Mouse (Mus musculus) testis, adult 2 months (tissue): ENCODE data around the gene Tmem252. TPM values are rescaled to one million over a fixed set of nuclear protein-coding genes. Genes with fewer than 3 reads are reported as not detected.

Experiments
- H3K27ac ChIP-seq: fragments of 200-500 bp; 2 replicates; pipeline ENCODE4 v1.5.1; 2012; ENCODE audit warnings: low read depth, low read length; ENCODE audit not compliant: control insufficient read depth, insufficient read depth
- H3K27me3 ChIP-seq: fragments of 200-500 bp; 2 replicates; pipeline ENCODE4 v1.6.1; 2012; ENCODE audit warnings: mild to moderate bottlenecking, low read length, moderate library complexity; ENCODE audit not compliant: control insufficient read depth, insufficient read depth
- H3K36me3 ChIP-seq: fragments of 200-500 bp; 2 replicates; pipeline ENCODE4 v1.6.1; 2012; ENCODE audit warnings: mild to moderate bottlenecking, low read length; ENCODE audit not compliant: control insufficient read depth, insufficient read depth
- H3K4me1 ChIP-seq: fragments of 200-500 bp; 2 replicates; pipeline ENCODE4 v1.6.1; 2012; ENCODE audit warnings: low read length; ENCODE audit not compliant: control insufficient read depth, insufficient read depth
- H3K4me3 ChIP-seq: fragments of 200-500 bp; 2 replicates; pipeline ENCODE4 v1.5.1; 2012; ENCODE audit warnings: low read depth, mild to moderate bottlenecking, low read length, moderate library complexity, mixed read lengths; ENCODE audit not compliant: control insufficient read depth
- CTCF ChIP-seq: fragments of 200-500 bp; IDR thresholded peaks from 2 replicates; pipeline ENCODE4 v1.5.1; 2012; ENCODE audit warnings: low read depth, mild to moderate bottlenecking, inconsistent platforms, low read length, moderate library complexity; ENCODE audit not compliant: control insufficient read depth, insufficient read depth, insufficient replicate concordance
- POLR2A ChIP-seq: fragments of 200-500 bp; IDR thresholded peaks from 2 replicates; pipeline ENCODE4 v1.6.1; 2012; ENCODE audit warnings: low read depth, mild to moderate bottlenecking, inconsistent platforms, low read length, moderate library complexity; ENCODE audit not compliant: control insufficient read depth
- polyA plus RNA-seq: library from polyadenylated mRNA; depleted of rRNA; stranded (reverse); fragments of >200 nt; gene quantifications from 2 replicates; pipeline ENCODE4 v1.2.3, GENCODE M21; 2012

Gene Tmem252
- polyA plus RNA-seq, 1 experiment, result 0.06 TPM

DNA sequence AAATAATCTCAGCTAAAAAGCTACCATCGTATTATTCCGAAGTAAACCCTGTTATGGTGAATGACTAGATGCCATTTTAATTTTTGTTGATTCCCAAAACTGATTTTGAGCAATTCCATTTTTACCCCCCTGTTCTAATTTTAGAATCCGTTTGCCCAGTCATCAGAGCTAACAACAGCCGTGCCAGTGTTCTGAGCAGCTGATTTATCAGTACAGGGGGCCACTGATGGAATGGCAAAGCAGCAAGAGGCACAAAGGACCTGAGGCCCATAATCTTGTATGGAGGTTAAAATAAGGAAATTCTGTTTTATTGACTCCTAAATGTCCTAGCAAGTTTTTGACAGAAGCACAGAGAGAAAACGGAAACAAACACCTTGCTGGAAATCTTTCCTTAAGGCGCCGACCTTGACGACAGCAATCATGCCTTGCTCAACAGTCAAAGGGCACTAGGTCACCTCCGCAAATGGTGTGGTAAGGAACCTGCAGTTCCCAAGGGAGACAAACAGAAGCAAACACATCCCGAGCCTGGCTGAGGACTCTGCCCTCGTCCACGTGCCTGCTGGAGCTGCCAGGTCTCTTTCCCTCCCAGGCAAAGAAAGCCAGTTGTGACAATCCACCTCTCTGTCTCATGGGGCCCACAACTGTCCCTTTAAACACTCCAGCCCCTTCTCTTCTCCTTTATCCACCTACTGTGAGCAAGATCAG lies 9.4 kb downstream of the Tmem252 start:
- TF ChIP-seq CTCF, result no peak
- TF ChIP-seq POLR2A, result no peak
- Histone ChIP-seq H3K27ac (no peak overlapping the region), H3K4me3 (no peak overlapping the region), H3K27me3 (no peaks in the 10 kb centered on the region), H3K36me3 (no peaks in the 10 kb centered on the region), H3K4me1 (no peaks in the 10 kb centered on the region)

DNA sequence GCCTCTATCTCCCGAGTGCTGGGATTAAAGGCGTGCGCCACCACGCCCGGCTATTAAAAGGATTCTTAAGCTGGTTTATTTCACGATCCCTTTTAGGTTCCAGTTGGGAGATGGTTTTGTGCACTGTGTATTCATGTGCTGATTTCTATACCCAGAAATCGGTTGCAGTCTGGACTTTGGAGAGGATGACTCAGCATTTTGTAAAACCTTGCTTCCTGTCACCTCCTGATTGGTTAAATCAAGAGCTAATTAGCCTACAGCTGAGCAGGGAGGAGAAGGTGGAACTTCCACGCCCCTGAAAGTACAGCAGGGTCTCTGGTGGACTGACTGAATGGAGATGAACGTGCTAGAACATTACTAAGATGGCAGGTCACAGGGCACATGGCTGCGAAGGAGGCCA lies 12.6 kb downstream of the Tmem252 start:
- Histone ChIP-seq H3K27ac (no peak overlapping the region), H3K27me3 (no peaks in the 10 kb centered on the region), H3K36me3 (no peaks in the 10 kb centered on the region), H3K4me1 (no peaks in the 10 kb centered on the region), H3K4me3 (no peak overlapping the region)
- no peak for TF ChIP-seq CTCF
- no peak for TF ChIP-seq POLR2A

DNA sequence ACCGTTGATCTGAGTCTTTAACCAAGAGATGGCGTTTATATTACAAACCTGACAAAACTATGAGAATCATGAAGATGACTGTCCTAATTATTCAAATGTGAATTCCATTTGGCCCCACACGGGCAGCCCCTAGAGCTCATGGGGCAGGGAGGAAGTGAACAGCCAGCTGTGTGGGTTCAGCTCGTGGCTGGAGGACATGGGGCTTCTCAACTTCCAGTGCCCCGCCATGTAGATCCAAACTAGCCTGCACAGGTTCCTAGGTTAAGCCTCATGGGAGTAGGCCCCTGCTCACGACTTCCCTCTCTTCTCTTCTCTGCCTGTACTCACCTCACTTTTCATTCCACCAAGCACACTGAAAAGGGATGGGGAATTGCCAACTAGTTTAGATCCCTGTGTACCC lies 14.5 kb downstream of the Tmem252 start:
- no peak overlapping the region for H3K27ac ChIP-seq
- TF ChIP-seq POLR2A (no peak), CTCF (no peak)
- no peaks in the 10 kb centered on the region for H3K27me3 ChIP-seq
- H3K4me1 ChIP-seq, result no peaks in the 10 kb centered on the region
- no peaks in the 10 kb centered on the region for H3K36me3 ChIP-seq
- H3K4me3 ChIP-seq, result no peak overlapping the region

DNA sequence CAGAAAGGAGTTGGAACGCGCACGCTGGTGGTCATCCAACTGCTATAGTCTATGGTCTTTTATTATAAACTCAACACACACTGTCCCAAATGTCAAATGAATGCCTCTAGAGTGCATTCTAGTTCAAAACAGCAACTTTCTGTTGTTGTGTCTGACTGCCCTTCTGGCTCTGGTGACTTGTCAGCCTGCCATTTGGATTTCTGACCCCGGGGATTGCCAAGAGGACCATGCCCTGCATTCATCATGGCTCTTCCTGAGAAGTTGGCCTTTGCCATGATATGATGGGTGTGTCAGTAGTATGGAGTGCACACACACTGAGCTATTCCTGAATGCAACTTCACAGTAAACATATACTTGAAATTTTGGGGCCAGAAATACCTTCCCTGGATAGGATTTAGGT lies 15.7 kb downstream of the Tmem252 start:
- TF ChIP-seq CTCF, result no peak
- TF ChIP-seq POLR2A, result no peak
- no peak overlapping the region for H3K27ac ChIP-seq
- no peaks in the 10 kb centered on the region for H3K36me3 ChIP-seq
- H3K27me3 ChIP-seq, result no peaks in the 10 kb centered on the region
- H3K4me3 ChIP-seq, result no peak overlapping the region
- H3K4me1 ChIP-seq, result no peaks in the 10 kb centered on the region

DNA sequence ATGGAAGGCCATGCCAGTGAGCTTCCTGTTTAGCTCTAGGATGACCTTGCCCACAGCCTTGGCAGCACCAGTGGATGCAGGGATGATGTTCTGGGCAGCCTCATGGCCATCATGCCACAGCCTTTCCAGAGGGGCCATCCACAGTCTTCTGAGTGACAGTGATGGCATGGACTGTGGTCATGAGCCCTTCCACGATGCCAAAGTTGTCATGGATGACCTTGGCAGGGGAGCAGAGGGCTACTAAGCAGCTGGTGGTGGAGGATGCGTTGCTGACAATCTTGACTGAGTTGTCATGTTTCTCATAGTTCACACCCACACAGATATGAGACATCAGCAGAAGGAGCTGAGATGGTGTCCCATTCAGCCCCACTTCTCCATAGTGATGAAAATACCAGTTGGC lies 18.9 kb downstream of the Tmem252 start:
- Histone ChIP-seq H3K27ac (no peak overlapping the region), H3K36me3 (no peaks in the 10 kb centered on the region), H3K4me3 (no peak overlapping the region), H3K27me3 (no peaks in the 10 kb centered on the region), H3K4me1 (no peaks in the 10 kb centered on the region)
- no peak for TF ChIP-seq POLR2A
- no peak for TF ChIP-seq CTCF

DNA sequence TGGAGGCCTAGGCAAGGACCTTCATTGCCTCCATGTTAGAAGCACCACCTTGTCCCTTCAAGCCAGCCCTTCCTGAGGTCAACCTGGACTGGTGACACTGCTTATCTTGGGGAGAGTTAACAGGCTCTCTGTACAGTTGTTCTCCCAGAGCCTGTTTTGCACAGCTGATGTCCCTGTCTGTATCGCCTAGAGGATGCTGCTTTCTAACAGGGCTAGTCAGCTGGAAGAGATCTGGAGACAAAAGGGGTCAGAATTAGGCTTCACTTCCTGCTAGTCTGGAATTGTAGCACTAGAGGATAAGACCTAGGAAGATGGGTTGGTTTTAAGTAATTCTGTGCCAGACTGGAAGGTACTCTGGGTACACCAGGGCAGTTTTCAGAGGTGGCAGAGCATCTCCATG lies 24.1 kb downstream of the Tmem252 start:
- TF ChIP-seq POLR2A (no peak), CTCF (no peak)
- Histone ChIP-seq H3K36me3 (no peaks in the 10 kb centered on the region), H3K4me1 (no peaks in the 10 kb centered on the region), H3K27me3 (no peaks in the 10 kb centered on the region), H3K4me3 (no peak overlapping the region), H3K27ac (no peak overlapping the region)

DNA sequence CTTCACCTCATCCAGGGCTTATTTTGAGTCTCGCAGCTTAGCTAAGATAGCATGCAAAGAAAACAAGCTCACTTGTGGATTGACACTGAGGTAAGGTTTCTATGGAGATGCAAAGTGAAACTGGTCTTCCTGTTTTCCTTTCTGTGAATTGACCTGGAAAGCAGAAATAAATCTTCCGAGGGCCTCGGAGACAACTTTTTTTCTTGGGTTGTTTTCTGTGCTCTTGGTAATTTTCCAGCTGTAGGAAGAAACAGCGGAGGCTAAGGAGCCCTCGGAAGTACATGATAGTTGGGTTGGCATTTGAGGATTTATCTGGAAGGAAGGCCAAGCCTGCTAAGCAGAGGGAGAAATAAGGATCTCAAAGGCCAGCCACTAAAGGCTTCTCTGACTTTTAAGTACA lies 24.8 kb downstream of the Tmem252 start:
- H3K27me3 ChIP-seq, result no peaks in the 10 kb centered on the region

More for the DNA sequence above, 24.8 kb downstream of the Tmem252 start:
- no peaks in the 10 kb centered on the region for H3K4me1 ChIP-seq
- TF ChIP-seq CTCF (no peak), POLR2A (no peak)
- H3K4me3 ChIP-seq, result no peak overlapping the region
- no peak overlapping the region for H3K27ac ChIP-seq
- no peaks in the 10 kb centered on the region for H3K36me3 ChIP-seq
